Mouse (Mus musculus) lung, embryonic 16.5 days (tissue): ENCODE measurements around the gene Cckbr. TPM values are rescaled to one million over a fixed set of nuclear protein-coding genes. Genes with fewer than 3 reads are reported as not detected.

Experiments
- ATAC-seq: fragments of 200-750 bp; cut with Nextera tagmentation; 2 replicates; pipeline ENCODE4 v1.8.0; 2017; ENCODE audit warnings: low read depth, mild to moderate bottlenecking, moderate library complexity
- H3K27ac ChIP-seq: fragments of 300-500 bp; sonication (generic); 2 replicates; pipeline ENCODE4 v1.5.1; 2014; ENCODE audit warnings: mild to moderate bottlenecking, control low read depth, low read length
- H3K27me3 ChIP-seq: fragments of 300-500 bp; sonication (generic); 2 replicates; pipeline ENCODE4 v1.6.1; 2014; ENCODE audit warnings: low read depth, low read length, mixed read lengths; ENCODE audit not compliant: control insufficient read depth, insufficient read depth
- H3K36me3 ChIP-seq: fragments of 300-500 bp; sonication (generic); 2 replicates; pipeline ENCODE4 v1.6.1; 2014; ENCODE audit warnings: low read length; ENCODE audit not compliant: control insufficient read depth, insufficient read depth
- H3K4me1 ChIP-seq: fragments of 300-500 bp; sonication (generic); replicated peaks from 2 replicates; pipeline ENCODE4 v1.6.1; 2014; ENCODE audit warnings: low read length, mixed read lengths; ENCODE audit not compliant: control insufficient read depth, insufficient read depth
- H3K4me2 ChIP-seq: fragments of 300-500 bp; sonication (generic); 2 replicates; pipeline ENCODE4 v1.6.1; 2014; ENCODE audit warnings: low read depth, low read length, control low read depth
- H3K4me3 ChIP-seq: fragments of 300-500 bp; sonication (generic); 2 replicates; pipeline ENCODE4 v1.5.1; 2014; ENCODE audit warnings: mild to moderate bottlenecking, low read length, control low read depth
- H3K9ac ChIP-seq: fragments of 300-500 bp; sonication (generic); 2 replicates; pipeline ENCODE4 v1.6.1; 2014; ENCODE audit warnings: low read length, control low read depth
- H3K9me3 ChIP-seq: fragments of 300-500 bp; sonication (generic); 2 replicates; pipeline ENCODE4 v1.6.1; 2016; ENCODE audit warnings: low read length; ENCODE audit not compliant: control insufficient read depth
- WGBS: fragments of 180-500 bp; shearing (Covaris S2); extraction: QIAGEN DNeasy Blood & Tissue Kit; methylation state at CpG from one replicate; pipeline ENCODE4 v1.1.7; 2014; 5-methylcytosine and 5-hydroxymethylcytosine counted together
- polyA plus RNA-seq: library from polyadenylated mRNA; unstranded; fragments of >200 nt; fragmentation: Nextera tagmentation; extraction: Ambion mirVana; gene quantifications from 2 replicates; pipeline ENCODE4 v1.2.1, GENCODE M21; 2015

Cckbr gene
- polyA plus RNA-seq, 1 experiment from 2014 or later, result 0.26 TPM

- Histone ChIP-seq H3K4me3 (no peak overlapping the region), H3K9me3 (no peaks in the 10 kb centered on the region), H3K9ac (no peak overlapping the region), H3K4me2 (no peak overlapping the region), H3K36me3 (no peaks in the 10 kb centered on the region), H3K4me1 (no peaks in the 10 kb centered on the region), H3K27ac (no peak overlapping the region), H3K27me3 (no peaks in the 10 kb centered on the region)
- ATAC-seq, result no peak
- WGBS, result 58% methylated on average over 2 of the region's 2 CpGs
Measured at GRCm38 (mm10) chr7:105519771-105520170, 94.2 kb downstream of the Cckbr start.

- Histone ChIP-seq H3K36me3 (no peaks in the 10 kb centered on the region), H3K4me3 (no peak overlapping the region), H3K9me3 (no peaks in the 10 kb centered on the region), H3K4me2 (no peak overlapping the region), H3K4me1 (no peaks in the 10 kb centered on the region), H3K27me3 (no peaks in the 10 kb centered on the region), H3K27ac (no peak overlapping the region), H3K9ac (no peak overlapping the region)
- ATAC-seq, result no peak
- WGBS, result 31% methylated on average over 6 of the region's 6 CpGs
Measured at GRCm38 (mm10) chr7:105520201-105520600, 94.7 kb downstream of the Cckbr start.

Other genes starting within 250 kb of the Cckbr start
- gene Olfr685, start 239.7 kb upstream of the Cckbr start, polyA plus RNA-seq, result not detected in 2 replicates
- not detected in 2 replicates for gene Olfr686, start 218.2 kb upstream of the Cckbr start, polyA plus RNA-seq
- not detected in 2 replicates for gene Olfr688, start 137.6 kb upstream of the Cckbr start, polyA plus RNA-seq
- not detected in 2 replicates for gene Olfr689, start 114.6 kb upstream of the Cckbr start, polyA plus RNA-seq
- not detected in 2 replicates for gene Olfr690, start 91.6 kb upstream of the Cckbr start, polyA plus RNA-seq
- gene Olfr691, start 83.5 kb upstream of the Cckbr start, polyA plus RNA-seq, result not detected in 2 replicates
- gene Olfr692, start 57.5 kb upstream of the Cckbr start, polyA plus RNA-seq, result not detected in 2 replicates
- not detected in 2 replicates for gene Gm5901, start 50.7 kb upstream of the Cckbr start, polyA plus RNA-seq
- 39.3 and 41.4 TPM in 2 replicates for gene Fam160a2, start 25.7 kb upstream of the Cckbr start, polyA plus RNA-seq
- gene Cnga4, start 21.2 kb upstream of the Cckbr start, polyA plus RNA-seq, result not detected in 2 replicates
- gene Cavin3, start 56.6 kb downstream of the Cckbr start, polyA plus RNA-seq, result 90.2 and 97.1 TPM in 2 replicates
- gene Smpd1, start 128.6 kb downstream of the Cckbr start, polyA plus RNA-seq, result 47.8 and 50.3 TPM in 2 replicates
- 46.3 and 48.0 TPM in 2 replicates for gene Apbb1, start 155.9 kb downstream of the Cckbr start, polyA plus RNA-seq
- 1.0 and 4.6 TPM in 2 replicates for gene Hpx, start 174.4 kb downstream of the Cckbr start, polyA plus RNA-seq
- gene Trim3, start 207.8 kb downstream of the Cckbr start, polyA plus RNA-seq, result 61.8 and 67.0 TPM in 2 replicates
- 181 and 208 TPM in 2 replicates for gene Timm10b, start 214.3 kb downstream of the Cckbr start, polyA plus RNA-seq
- gene Arfip2, start 214.7 kb downstream of the Cckbr start, polyA plus RNA-seq, result 78.0 and 81.5 TPM in 2 replicates
- 24.9 and 35.7 TPM in 2 replicates for gene Gm45799, start 214.8 kb downstream of the Cckbr start, polyA plus RNA-seq
- gene Dnhd1, start 225.1 kb downstream of the Cckbr start, polyA plus RNA-seq, result 0.55 and 1.4 TPM in 2 replicates